Mouse (Mus musculus): ENCODE results near the gene Gm28042.

The Gm28042 gene

GRCm38 (mm10) chr2:120026984-120027949 is at the start of gene Gm28042, which contains the start of gene Jmjd7:
Gene Gm28042 (plus strand): TSS chr2:120027493.
Gene Jmjd7 (plus strand): TSS chr2:120027483.
- peak; percentile 95 for DNase-seq (ENCODE audit: low spot score)

GRCm38 (mm10) chr2:119980343-119980986 is 46.8 kb upstream of the Gm28042 start:
- no peak for DNase-seq (ENCODE audit: low spot score)

- DNase-seq (ENCODE audit: low spot score) = no peak
Measured at GRCm38 (mm10) chr2:119981631-119982030, 45.7 kb upstream of the Gm28042 start.

DNA sequence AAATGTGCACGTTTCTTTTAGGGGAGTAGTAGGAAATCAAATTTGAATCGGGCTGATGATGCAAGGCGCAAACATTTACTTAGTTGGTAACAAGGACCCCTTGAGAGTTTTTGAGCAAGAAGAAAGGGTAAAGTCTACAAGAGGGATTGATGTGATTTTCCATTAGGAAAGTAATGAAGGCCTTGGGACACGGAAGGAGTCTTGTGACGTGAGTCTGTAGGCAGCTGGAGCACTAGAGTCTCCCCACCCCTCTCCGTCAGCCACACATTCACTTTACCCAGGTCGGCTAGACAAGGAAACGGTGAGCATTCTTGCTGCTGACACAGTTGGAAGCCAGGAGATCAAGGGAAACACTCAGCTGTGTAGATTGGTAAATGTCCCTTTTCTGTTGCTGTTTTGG is 41.4 kb upstream of the Gm28042 start:
- no peak for DNase-seq (ENCODE audit: low spot score)

GRCm38 (mm10) chr2:119986369-119986768 is 40.9 kb upstream of the Gm28042 start:
- no peak for DNase-seq (ENCODE audit: low spot score)

- no peak for DNase-seq (ENCODE audit: low spot score)
Measured at GRCm38 (mm10) chr2:119987441-119987840, 39.9 kb upstream of the Gm28042 start.

DNA sequence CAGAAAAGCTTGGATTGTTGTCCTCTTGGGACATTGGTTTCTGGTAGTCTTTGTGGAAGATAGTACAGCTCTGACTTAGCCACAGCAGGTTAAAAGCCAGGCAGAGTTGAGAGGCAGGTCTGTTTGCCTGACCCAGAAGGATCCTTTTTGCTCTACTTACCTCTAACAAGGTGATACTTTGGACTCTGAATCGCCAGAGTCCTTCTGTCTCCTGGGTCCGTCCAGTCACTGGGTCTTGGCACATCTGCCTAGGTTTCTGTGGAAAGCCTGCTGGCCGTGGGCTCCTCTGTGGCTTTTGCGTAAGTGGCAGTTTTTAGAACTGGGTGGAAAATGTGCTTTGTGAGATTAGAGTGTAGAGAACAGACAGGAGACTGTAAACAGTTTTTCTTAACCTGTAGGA is 38.3 kb upstream of the Gm28042 start:
- no peak for DNase-seq (ENCODE audit: low spot score)

- DNase-seq (ENCODE audit: low spot score) = no peak
Measured at GRCm38 (mm10) chr2:119990881-119991280, 36.4 kb upstream of the Gm28042 start.

GRCm38 (mm10) chr2:119992349-119992748 is 34.9 kb upstream of the Gm28042 start:
- no peak for DNase-seq (ENCODE audit: low spot score)

DNA sequence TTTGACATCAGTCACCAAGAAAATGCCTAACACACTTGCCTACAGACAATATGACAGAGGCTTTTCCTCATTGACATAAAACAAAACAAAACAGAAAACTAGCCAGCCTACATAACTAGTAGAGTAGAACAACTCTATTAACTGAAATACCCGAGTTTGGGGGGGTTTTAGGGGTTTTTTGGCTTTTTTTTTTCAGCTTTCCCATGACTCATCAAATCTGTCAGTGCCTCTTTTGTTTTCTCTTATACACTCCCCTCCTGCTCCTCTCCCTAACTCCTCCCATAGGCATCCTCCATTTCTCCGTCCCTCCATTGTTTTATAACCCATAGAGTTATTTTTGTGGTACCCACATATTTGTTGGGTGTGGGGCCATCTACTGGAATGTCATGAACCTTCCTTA is 33.8 kb upstream of the Gm28042 start:
- no peak for DNase-seq (ENCODE audit: low spot score)

DNA sequence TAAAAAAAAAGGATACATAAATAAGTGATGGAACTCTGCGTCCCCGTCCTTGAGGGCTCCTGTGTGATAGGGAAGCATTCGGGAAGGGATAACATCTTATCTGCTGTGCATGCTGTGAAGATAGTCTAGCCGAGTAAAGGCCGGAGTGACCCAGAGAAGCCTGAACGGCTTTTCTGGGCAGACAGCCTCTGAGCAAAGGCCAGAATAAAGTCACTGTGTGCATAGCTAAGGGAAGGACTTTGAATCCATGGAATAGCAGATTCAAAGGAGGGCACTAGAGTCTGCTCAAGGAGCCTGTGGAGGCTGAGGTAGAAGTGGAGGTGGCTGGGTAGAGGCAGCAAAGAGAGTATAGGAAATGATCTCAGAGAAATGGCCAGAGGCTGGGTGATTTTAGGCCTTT is 32.5 kb upstream of the Gm28042 start:
- DNase-seq (ENCODE audit: low spot score) = no peak

DNA sequence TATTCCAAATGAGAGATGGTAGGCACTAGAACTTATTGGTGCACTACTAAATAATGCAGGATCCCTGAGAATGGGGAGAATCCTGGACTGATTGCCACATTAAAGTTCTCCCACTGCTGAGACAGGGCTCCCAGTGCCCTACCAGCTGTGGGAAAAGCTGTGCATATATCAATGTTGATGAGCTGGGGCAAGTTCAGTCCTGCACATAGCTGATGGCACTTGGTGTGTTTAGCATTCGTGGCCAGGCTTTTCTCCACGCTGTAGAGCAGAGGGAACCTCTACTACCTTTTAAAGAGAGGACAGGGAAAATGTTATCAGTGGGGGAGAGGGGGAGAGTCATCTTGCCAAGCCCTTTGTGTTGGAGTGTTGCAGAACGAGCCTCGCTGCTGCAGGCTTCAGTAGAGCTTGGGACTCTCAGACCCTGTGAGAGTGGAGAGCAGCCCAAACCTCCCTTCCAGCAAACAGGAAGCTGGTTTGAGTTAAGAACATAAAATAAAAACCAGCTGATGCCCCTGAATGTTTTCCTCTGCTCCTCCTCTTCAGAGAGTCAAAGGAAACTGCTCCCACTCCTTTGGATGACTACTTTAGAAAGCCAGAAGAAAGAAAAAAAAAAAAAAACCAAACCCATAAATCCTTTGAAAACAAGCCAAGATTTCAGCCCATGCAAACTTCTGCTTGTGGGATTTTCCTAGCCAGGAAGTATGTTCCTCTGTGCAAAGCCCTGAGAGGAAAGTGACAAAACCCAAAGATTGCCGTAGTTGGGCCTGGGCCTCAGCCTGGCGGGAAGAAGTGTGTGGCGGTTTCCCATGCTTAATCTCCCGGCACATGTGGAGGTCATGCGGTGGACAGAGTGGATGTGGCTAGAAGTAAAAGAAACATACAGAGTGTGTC is 31.7 kb upstream of the Gm28042 start:
- no peak for DNase-seq (ENCODE audit: low spot score)

- DNase-seq (ENCODE audit: low spot score) = no peak
Measured at GRCm38 (mm10) chr2:119997354-119997753, 29.9 kb upstream of the Gm28042 start.

- no peak for DNase-seq (ENCODE audit: low spot score)
Measured at GRCm38 (mm10) chr2:119999731-120000130, 27.6 kb upstream of the Gm28042 start.

DNA sequence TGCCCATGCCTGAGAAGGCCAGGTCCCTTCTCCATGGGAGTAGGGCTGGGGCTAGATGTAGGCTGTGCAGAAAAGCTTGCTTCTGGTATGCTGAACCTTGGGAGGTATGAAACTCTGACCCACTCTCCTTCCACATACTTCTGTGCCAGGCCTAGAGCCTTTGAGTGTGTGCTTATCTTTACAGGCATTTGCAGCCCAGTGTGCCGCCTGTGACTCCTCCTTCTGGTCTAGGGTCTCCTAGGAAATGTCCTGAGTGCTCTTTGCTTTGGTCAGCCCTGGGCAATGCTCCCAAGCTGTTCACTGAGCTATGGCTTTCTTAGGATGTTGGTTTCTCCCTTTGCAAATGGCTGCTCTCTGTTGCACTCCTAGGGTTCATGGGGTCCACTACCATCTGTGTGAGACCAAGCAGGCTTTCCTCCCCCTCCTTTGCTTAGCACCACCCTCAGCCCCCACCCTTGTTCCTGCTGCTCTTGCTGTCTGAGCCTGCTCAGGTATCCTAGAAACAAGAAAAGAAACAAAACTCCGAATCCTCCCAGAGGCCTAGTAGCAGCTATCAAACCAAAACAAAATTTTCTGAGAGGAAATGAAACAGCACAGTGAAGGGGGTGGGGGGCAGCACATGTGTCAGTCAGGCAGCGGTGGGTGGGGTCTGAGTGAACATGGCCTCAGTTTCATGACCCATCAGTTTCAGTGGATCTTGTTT is 26.3 kb upstream of the Gm28042 start:
- DNase-seq (ENCODE audit: low spot score) = no peak

DNA sequence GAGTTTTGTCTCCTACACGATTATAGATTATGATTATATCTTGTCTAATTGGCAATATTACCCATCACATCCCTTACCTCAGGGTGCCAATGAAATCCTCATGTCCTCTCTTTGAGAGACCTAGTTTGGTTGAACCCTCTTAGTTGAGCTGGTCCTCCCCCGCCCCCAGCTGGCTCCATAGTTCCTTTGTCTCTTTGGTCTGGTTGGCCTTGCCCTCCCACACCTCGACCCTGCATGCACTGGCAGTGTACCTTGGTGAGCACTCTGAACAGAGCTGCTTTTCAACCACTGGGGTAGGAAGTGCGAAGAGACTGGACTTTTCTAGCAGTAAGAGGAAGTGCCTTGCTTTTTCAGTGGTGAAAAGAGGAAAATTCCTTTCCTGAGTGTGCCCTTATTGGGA is 25.3 kb upstream of the Gm28042 start:
- DNase-seq (ENCODE audit: low spot score) = no peak

DNA sequence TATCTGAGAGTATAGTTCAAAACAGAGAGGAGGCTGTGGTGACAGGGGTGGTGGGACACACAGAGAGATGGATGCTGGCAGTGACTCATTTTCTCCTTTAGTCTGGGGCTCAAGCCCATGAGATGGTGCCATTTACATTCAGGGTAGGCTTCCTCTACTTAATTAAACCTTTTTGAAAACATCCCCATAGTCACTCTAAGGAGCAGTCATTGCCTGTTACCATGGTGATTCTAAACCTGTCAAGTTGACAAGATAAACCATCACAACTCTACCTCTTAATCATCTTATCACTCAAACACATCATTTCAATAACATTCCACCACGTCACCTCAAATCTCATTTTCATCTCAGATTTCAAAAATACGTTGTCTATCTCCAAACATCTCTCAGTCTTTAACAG is 23.3 kb upstream of the Gm28042 start:
- no peak for DNase-seq (ENCODE audit: low spot score)

- no peak for DNase-seq (ENCODE audit: low spot score)
Measured at GRCm38 (mm10) chr2:120006696-120007095, 20.6 kb upstream of the Gm28042 start.

- no peak for DNase-seq (ENCODE audit: low spot score)
Measured at GRCm38 (mm10) chr2:120007680-120008210, 19.5 kb upstream of the Gm28042 start.

DNA sequence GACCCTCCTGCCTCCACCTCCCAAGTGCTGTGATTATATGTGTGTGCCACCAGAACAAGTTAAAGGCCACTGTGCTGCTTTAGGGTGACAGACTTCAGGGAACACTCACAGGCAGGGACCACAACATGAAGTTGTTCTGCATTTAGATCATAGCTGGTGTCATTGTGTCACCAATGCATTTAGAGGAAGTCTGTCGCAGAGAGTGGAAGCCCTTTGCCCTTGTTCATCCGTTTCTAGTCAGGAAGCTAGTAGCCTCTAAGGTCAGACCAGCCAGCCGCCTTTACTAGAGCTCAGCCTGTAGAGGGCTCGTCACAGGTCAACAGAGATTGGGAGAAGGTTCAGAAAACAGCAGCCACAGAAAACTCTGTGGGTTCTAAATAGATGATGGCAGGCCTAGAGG is 18.6 kb upstream of the Gm28042 start:
- no peak for DNase-seq (ENCODE audit: low spot score)

DNA sequence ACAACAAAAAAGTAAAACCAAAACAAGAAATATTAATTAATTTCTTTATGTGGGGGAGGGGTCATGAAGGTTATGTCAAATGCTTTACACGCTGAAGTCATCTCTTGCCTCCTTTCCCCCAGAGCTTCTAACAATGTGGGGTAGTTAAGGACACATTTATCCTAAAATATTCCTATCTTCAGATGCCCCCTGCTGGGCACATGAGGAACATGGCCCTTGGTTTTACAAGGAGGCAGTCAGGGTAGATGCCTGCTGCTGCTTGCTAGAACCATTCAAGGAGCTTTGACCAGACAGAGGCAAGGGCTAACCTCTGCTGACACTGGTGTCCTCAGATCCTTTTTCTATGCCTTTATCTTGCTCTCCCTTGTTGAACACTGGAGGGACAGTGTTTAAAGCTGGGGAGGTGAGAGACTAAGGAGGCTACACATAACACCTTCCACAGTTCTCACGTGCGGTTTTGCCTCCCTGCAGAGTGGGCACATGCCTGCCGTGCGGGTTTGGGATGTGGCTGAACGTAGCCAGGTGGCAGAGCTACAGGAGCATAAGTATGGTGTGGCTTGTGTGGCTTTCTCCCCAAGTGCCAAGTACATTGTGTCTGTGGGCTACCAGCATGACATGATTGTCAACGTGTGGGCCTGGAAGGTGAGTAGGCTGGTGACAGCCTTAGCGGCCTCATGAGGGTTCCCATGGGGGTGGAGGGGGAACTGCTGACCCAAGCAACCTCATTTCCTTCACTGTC is 15.7 kb upstream of the Gm28042 start:
- peak; percentile 25 for DNase-seq (ENCODE audit: low spot score)

Data from T-cell, adult 2 months (primary cell).